8 mouse cellular contexts compared by ENCODE assay signal in genomic region chr17:27228216-27228915, GRCm38 (mm10). TPM values are rescaled to one million over a fixed set of nuclear protein-coding genes. Genes with fewer than 3 reads are reported as not detected.
A peak's percentile ranks its signal among the peaks of the same experiment; 100 is the strongest.
DNase-seq lines count a peak whose midpoint lies in the region; ATAC-seq and TF ChIP-seq lines count a peak whose summit lies in the region.

No protein-coding gene starts in this region.

- no peaks in the 10 kb centered on the region for H3K36me3 ChIP-seq in intestine, embryonic 14.5 days (ENCODE audit: control insufficient read depth, insufficient read depth, low read length)
- H3K36me3 ChIP-seq in intestine, embryonic 16.5 days (ENCODE audit: control insufficient read depth, insufficient read depth, low read length): no peaks in the 10 kb centered on the region
- H3K36me3 ChIP-seq in MEL (ENCODE audit: control insufficient read depth in 1 of 2, insufficient read depth in 2 of 2, low read length in 2 of 2): no peaks in the 10 kb centered on the region
- H3K36me3 ChIP-seq in hindbrain, postnatal 0 days (ENCODE audit: insufficient read depth, low read length): no peaks in the 10 kb centered on the region
- H3K36me3 ChIP-seq in midbrain, embryonic 10.5 days: no peaks in the 10 kb centered on the region

- no peak for TF ChIP-seq EP300 in MEL (IDR thresholded peaks at IDR 0.05; ENCODE audit: low read depth in 1 of 2, low read length in 2 of 2)

- peak; percentile 90 for DNase-seq in intestine, embryonic 14.5 days (ENCODE audit: low spot score)
- DNase-seq in MEL (ENCODE audit: low read depth, low spot score): peak; percentile 58
- peak; percentile 75 for DNase-seq in embryo, embryonic 11.5 days (ENCODE audit: low read depth, low spot score)
- peak; percentile 84 for DNase-seq in hindbrain, postnatal 0 days (ENCODE audit: low spot score)
- peak; percentile 73 for DNase-seq in midbrain, embryonic 10.5 days (ENCODE audit: low spot score)
- peak; percentile 58 for DNase-seq in thymus, postnatal 0 days (ENCODE audit: low spot score)
- DNase-seq in T-cell, adult 2 months (ENCODE audit: low spot score): no peak

- ATAC-seq in intestine, embryonic 14.5 days (replicated peaks; ENCODE audit: low FRiP score, low TSS enrichment, low read depth): no peak
- ATAC-seq in intestine, embryonic 16.5 days: no peak
- ATAC-seq in hindbrain, postnatal 0 days: peak; percentile 69

- H3K27ac ChIP-seq in intestine, embryonic 14.5 days (ENCODE audit: low read depth): no peak overlapping the region
- no peak overlapping the region for H3K27ac ChIP-seq in intestine, embryonic 16.5 days (ENCODE audit: low read length)
- no peak overlapping the region for H3K27ac ChIP-seq in MEL (ENCODE audit: control insufficient read depth, low read depth, low read length)
- H3K27ac ChIP-seq in hindbrain, postnatal 0 days: peak overlapping the region; percentile 16; the same call in 1 of the 2 replicates
- H3K27ac ChIP-seq in midbrain, embryonic 10.5 days (replicated peaks): peak overlapping the region; percentile 42; the same call in 1 of the 2 replicates

- no peaks in the 10 kb centered on the region for H3K4me1 ChIP-seq in intestine, embryonic 14.5 days (replicated peaks; ENCODE audit: control insufficient read depth, insufficient read depth, low read length)
- no peaks in the 10 kb centered on the region for H3K4me1 ChIP-seq in intestine, embryonic 16.5 days (ENCODE audit: control insufficient read depth, insufficient read depth, low read length)
- no peaks in the 10 kb centered on the region for H3K4me1 ChIP-seq in MEL (ENCODE audit: control insufficient read depth in 1 of 2, insufficient read depth in 2 of 2, low read length in 2 of 2)
- H3K4me1 ChIP-seq in hindbrain, postnatal 0 days (ENCODE audit: insufficient read depth, low read length): peaks cover 10% of the 10 kb centered on the region; the same call in 1 of the 2 replicates
- H3K4me1 ChIP-seq in midbrain, embryonic 10.5 days: peaks cover 56% of the 10 kb centered on the region

- no peak for TF ChIP-seq CTCF in MEL (IDR thresholded peaks at IDR 0.05 in 2 of 3, conservative IDR thresholded peaks at IDR 0.05 in 1 of 3; ENCODE audit: control insufficient read depth in 1 of 3, insufficient read depth in 1 of 3, low read depth in 2 of 3, low read length in 3 of 3, poor library complexity in 1 of 3, severe bottlenecking in 1 of 3)
- no peak for TF ChIP-seq CTCF in hindbrain, postnatal 0 days (IDR thresholded peaks at IDR 0.05; ENCODE audit: low read depth)

- no peaks in the 10 kb centered on the region for H3K79me2 ChIP-seq in MEL (ENCODE audit: control insufficient read depth, insufficient read depth, low read length, poor library complexity)

- H3K4me2 ChIP-seq in intestine, embryonic 14.5 days (ENCODE audit: low read length): no peak overlapping the region
- H3K4me2 ChIP-seq in intestine, embryonic 16.5 days (ENCODE audit: low read depth, low read length): no peak overlapping the region
- no peak overlapping the region for H3K4me2 ChIP-seq in hindbrain, postnatal 0 days (ENCODE audit: low read depth, low read length)

- TF ChIP-seq POLR2A in MEL (IDR thresholded peaks at IDR 0.05; ENCODE audit: control insufficient read depth in 1 of 2, insufficient read depth in 1 of 2, low read depth in 1 of 2, low read length in 2 of 2, poor library complexity in 1 of 2): no peak

- no peaks in the 10 kb centered on the region for H3K9me3 ChIP-seq in intestine, embryonic 14.5 days (ENCODE audit: control insufficient read depth, low read length)
- no peaks in the 10 kb centered on the region for H3K9me3 ChIP-seq in intestine, embryonic 16.5 days (ENCODE audit: control insufficient read depth, low read length)
- no peaks in the 10 kb centered on the region for H3K9me3 ChIP-seq in MEL (replicated peaks; ENCODE audit: insufficient read depth, low read length)
- no peaks in the 10 kb centered on the region for H3K9me3 ChIP-seq in hindbrain, postnatal 0 days (ENCODE audit: low read length)
- no peaks in the 10 kb centered on the region for H3K9me3 ChIP-seq in midbrain, embryonic 10.5 days (replicated peaks)

- no peak overlapping the region for H3K4me3 ChIP-seq in intestine, embryonic 14.5 days (ENCODE audit: low read depth, low read length)
- no peak overlapping the region for H3K4me3 ChIP-seq in intestine, embryonic 16.5 days (ENCODE audit: low read length)
- no peak overlapping the region for H3K4me3 ChIP-seq in MEL (ENCODE audit: control insufficient read depth in 1 of 2, insufficient read depth in 1 of 2, low read depth in 2 of 2, low read length in 2 of 2)
- no peak overlapping the region for H3K4me3 ChIP-seq in hindbrain, postnatal 0 days (ENCODE audit: low read length)
- no peak overlapping the region for H3K4me3 ChIP-seq in midbrain, embryonic 10.5 days

- 25% methylated on average over 11 of the region's 11 CpGs for WGBS in intestine, embryonic 14.5 days
- WGBS in intestine, embryonic 16.5 days: 20% methylated on average over 11 of the region's 11 CpGs
- 19% methylated on average over 11 of the region's 11 CpGs for WGBS in hindbrain, postnatal 0 days
- WGBS in midbrain, embryonic 10.5 days: 25% methylated on average over 11 of the region's 11 CpGs

- TF ChIP-seq RAD21 in MEL (IDR thresholded peaks at IDR 0.05; ENCODE audit: low read depth, low read length): no peak

- no peak overlapping the region for H3K9ac ChIP-seq in intestine, embryonic 14.5 days (ENCODE audit: low read length)
- no peak overlapping the region for H3K9ac ChIP-seq in intestine, embryonic 16.5 days (ENCODE audit: low read depth, low read length)
- no peak overlapping the region for H3K9ac ChIP-seq in MEL (ENCODE audit: control insufficient read depth, low read depth, low read length, poor library complexity, severe bottlenecking)
- no peak overlapping the region for H3K9ac ChIP-seq in hindbrain, postnatal 0 days (replicated peaks; ENCODE audit: low read length)

- no peaks in the 10 kb centered on the region; the same call in none of the 2 replicates for H3K27me3 ChIP-seq in intestine, embryonic 14.5 days (replicated peaks; ENCODE audit: control insufficient read depth, insufficient read depth, low read length)
- no peaks in the 10 kb centered on the region for H3K27me3 ChIP-seq in intestine, embryonic 16.5 days (replicated peaks; ENCODE audit: control insufficient read depth, insufficient read depth, low read length)
- no peaks in the 10 kb centered on the region for H3K27me3 ChIP-seq in MEL (ENCODE audit: control insufficient read depth in 1 of 2, insufficient read depth in 2 of 2, low read length in 2 of 2)
- H3K27me3 ChIP-seq in hindbrain, postnatal 0 days (ENCODE audit: insufficient read depth, low read length): no peaks in the 10 kb centered on the region
- H3K27me3 ChIP-seq in midbrain, embryonic 10.5 days (ENCODE audit: low read depth, poor library complexity, severe bottlenecking): no peaks in the 10 kb centered on the region

TF ChIP-seq in MEL, 35 proteins besides CTCF, POLR2A, EP300 and RAD21:
- TF ChIP-seq ELF1 (IDR thresholded peaks at IDR 0.05; ENCODE audit: low read depth, low read length) (no peak), SIN3A (IDR thresholded peaks at IDR 0.05; ENCODE audit: low read length) (peak; percentile 47; the same call in 1 of the 2 replicates)

RNA-seq across cellular contexts. Expression of gene Lemd2, which starts 24.1 kb away (rescaled TPM):
- 13.4 and 15.7 TPM in 2 replicates for polyA plus RNA-seq in intestine, embryonic 14.5 days (2014; fragmentation: Nextera tagmentation; extraction: Ambion mirVana)
- 4.9 and 5.4 TPM in 2 replicates for polyA plus RNA-seq in intestine, embryonic 16.5 days (2015; fragmentation: Nextera tagmentation; extraction: Ambion mirVana)
- 35.5 and 46.8 TPM in 2 replicates for total RNA-seq in MEL (2012; rRNA removed)
- 10 to 100 TPM in 1 of 2 experiments, not detected in 1; 59.7 TPM for polyA plus RNA-seq in MEL (2012; ENCODE audit: insufficient read depth in 1 of 2, insufficient read length in 2 of 2, low read depth in 1 of 2, low replicate concordance in 2 of 2, missing spikeins in 1 of 2)
- 100 and 112 TPM in 2 replicates for total RNA-seq in hindbrain, postnatal 0 days (2014; rRNA removed)
- 17.5 and 18.4 TPM in 2 replicates for polyA plus RNA-seq in hindbrain, postnatal 0 days (2015; fragmentation: Nextera tagmentation; extraction: Ambion mirVana)
- polyA plus RNA-seq in midbrain, embryonic 10.5 days (2016; fragmentation: Nextera tagmentation; extraction: Ambion mirVana): 16.4 and 20.8 TPM in 2 replicates
- 11.1 and 13.8 TPM in 2 replicates for polyA plus RNA-seq in thymus, postnatal 0 days (2015; fragmentation: Nextera tagmentation; extraction: Ambion mirVana)

Comparison
In these comparisons a context has a peak if more than half of its experiments do, and no peak if none do; other contexts are left out.
1. H3K27ac ChIP-seq: peak in hindbrain, postnatal 0 days (single experiment) and midbrain, embryonic 10.5 days (single experiment); none in intestine, embryonic 14.5 days (single experiment), intestine, embryonic 16.5 days (single experiment) and MEL (single experiment).